Mouse (Mus musculus) induced T-regulatory cell, adult 2 months (primary cell): ENCODE data around the gene Angel2.

Source experiments
- DNase-seq: peaks from one replicate; pipeline ENCODE4 v3.0.0-alpha.2; 2012; ENCODE audit warnings: low read depth

Angel2 gene

GRCm38 (mm10) chr1:190980470-190980869 lies 55.6 kb downstream of the Angel2 start:
- no peak for DNase-seq

GRCm38 (mm10) chr1:190981412-190981811 lies 56.5 kb downstream of the Angel2 start:
- no peak for DNase-seq

GRCm38 (mm10) chr1:190989437-190990082 lies 64.6 kb downstream of the Angel2 start:
- DNase-seq: peak; percentile 10

- DNase-seq: no peak
Measured at GRCm38 (mm10) chr1:190995548-190995947, 70.6 kb downstream of the Angel2 start.

- DNase-seq: no peak
Measured at GRCm38 (mm10) chr1:190996346-190996877, 71.5 kb downstream of the Angel2 start.
